Mouse (Mus musculus): ENCODE data around the gene Dtd2. TPM values are rescaled to one million over a fixed set of nuclear protein-coding genes. Genes with fewer than 3 reads are reported as not detected.

Gene Dtd2
- total and polyA plus RNA-seq, 3 experiments: 12.1 to 31.5 (median 12.8) TPM

DNA sequence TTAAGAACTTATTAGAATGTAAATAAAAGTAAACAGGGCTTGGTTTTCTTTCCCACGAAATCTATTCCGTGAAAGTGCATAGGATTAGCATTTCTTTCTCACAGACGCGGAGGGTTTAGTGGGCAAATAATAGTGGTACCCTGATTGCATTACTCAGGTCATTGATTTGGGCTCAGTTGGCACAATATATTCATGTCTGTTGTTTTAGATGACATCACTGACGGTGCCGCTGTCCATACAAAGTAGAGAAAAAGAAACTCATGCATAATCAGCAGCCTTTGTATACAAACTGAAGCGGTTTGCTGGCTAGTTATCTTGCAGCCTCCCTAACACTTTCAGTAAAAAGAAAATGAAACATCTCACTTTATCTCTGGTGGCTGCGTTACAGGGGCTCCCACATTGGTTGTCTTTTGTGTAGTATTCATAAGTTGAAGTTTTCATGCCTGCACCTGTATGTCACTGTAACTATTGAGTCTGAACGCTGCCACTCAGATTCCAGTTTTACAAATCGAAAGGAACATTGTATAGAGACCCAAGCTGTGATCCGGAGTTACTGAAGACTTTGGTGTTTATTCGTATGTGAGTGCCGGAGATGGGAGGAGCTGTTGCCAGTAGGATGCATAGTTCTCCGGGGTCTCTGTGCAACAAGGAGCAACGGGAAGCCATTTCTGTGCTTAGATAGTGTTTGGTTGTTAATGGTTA lies 3.8 kb upstream of the Dtd2 start:
- DNase-seq (ENCODE audit: low spot score): no peak
- ATAC-seq (ENCODE audit: extremely low read depth, insufficient number of reproducible peaks, low FRiP score, poor library complexity, severe bottlenecking): no peak

DNA sequence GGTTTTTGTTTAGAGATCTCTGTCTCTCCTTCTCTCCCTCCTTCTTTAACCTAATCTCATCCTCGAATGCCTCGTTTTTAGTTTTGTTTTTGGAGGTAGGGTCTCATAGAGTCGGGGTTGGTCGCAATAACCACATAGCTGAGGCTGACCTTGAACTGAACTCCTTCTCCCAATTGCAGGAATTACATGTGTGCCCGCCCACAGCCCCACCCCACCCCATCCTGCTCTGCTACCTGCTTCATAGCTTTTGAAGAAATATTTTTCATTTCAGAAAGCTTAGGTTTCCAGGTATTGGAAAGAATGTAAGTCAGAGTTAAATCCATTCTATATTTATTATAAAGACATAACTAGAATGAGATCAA lies 313 bp upstream of the Dtd2 start:
- DNase-seq (ENCODE audit: low spot score) (no peak), ATAC-seq (ENCODE audit: extremely low read depth, insufficient number of reproducible peaks, low FRiP score, poor library complexity, severe bottlenecking) (peak; percentile 15; the same call in 1 of the 2 replicates)
- H3K9me3 ChIP-seq (replicated peaks): no peaks in the 10 kb centered on the region
- H3K4me3 ChIP-seq (ENCODE audit: low read depth, low read length): peak overlapping the region; percentile 77
- H3K36me3 ChIP-seq (replicated peaks): peaks cover 28% of the 10 kb centered on the region
- TF ChIP-seq GATA2 (IDR thresholded peaks at IDR 0.05; ENCODE audit: borderline replicate concordance, low read depth, low read length) (no peak), TAL1 (conservative IDR thresholded peaks at IDR 0.05; ENCODE audit: low read depth, low read length) (no peak), POLR2AphosphoS5 (IDR thresholded peaks at IDR 0.05; ENCODE audit: insufficient replicate concordance, low read depth, low read length) (no peak), GATA1 (IDR thresholded peaks at IDR 0.05; ENCODE audit: borderline replicate concordance, low read length) (no peak), CTCF (IDR thresholded peaks at IDR 0.05; ENCODE audit: low read depth, low read length) (no peak)
- peaks cover 25% of the 10 kb centered on the region for H3K4me1 ChIP-seq (ENCODE audit: insufficient read depth, low read depth, low read length)
- peaks cover 8% of the 10 kb centered on the region for H3K27me3 ChIP-seq (ENCODE audit: insufficient read depth, low read length)

More for the DNA sequence above, 3.8 kb upstream of the Dtd2 start:
- H3K4me1 ChIP-seq (ENCODE audit: insufficient read depth, low read depth, low read length): peaks cover 9% of the 10 kb centered on the region
- no peaks in the 10 kb centered on the region for H3K9me3 ChIP-seq (replicated peaks)
- TF ChIP-seq CTCF (IDR thresholded peaks at IDR 0.05; ENCODE audit: low read depth, low read length) (no peak), GATA1 (IDR thresholded peaks at IDR 0.05; ENCODE audit: borderline replicate concordance, low read length) (no peak), TAL1 (conservative IDR thresholded peaks at IDR 0.05; ENCODE audit: low read depth, low read length) (no peak), GATA2 (IDR thresholded peaks at IDR 0.05; ENCODE audit: borderline replicate concordance, low read depth, low read length) (no peak), POLR2AphosphoS5 (IDR thresholded peaks at IDR 0.05; ENCODE audit: insufficient replicate concordance, low read depth, low read length) (no peak)
- no peak overlapping the region for H3K4me3 ChIP-seq (ENCODE audit: low read depth, low read length)
- no peaks in the 10 kb centered on the region for H3K36me3 ChIP-seq (replicated peaks)
- H3K27me3 ChIP-seq (ENCODE audit: insufficient read depth, low read length): peaks cover 8% of the 10 kb centered on the region

DNA sequence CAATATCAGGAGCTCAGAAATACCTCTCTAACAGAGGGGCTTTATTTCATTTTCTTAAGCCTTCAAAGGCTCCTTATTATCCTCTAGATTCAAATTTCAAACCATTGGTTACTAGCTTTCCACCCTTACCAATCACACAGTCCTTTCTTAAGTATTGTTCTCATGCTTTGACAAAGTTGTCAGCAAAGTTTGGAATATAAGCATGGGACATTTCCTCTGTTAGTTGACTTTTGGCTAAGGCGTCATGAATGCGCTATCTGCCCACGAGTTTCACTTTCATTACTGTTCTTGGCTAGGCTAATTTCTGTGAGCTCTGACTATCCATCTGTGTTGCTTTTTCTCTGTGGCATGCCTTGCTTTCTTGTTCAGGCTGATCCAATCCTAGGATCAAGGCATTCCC lies 3.6 kb downstream of the Dtd2 start:
- DNase-seq (ENCODE audit: low spot score) (no peak), ATAC-seq (ENCODE audit: extremely low read depth, insufficient number of reproducible peaks, low FRiP score, poor library complexity, severe bottlenecking) (no peak)
- H3K36me3 ChIP-seq (replicated peaks): peaks cover 60% of the 10 kb centered on the region
- H3K4me1 ChIP-seq (ENCODE audit: insufficient read depth, low read depth, low read length): peaks cover 36% of the 10 kb centered on the region
- H3K9me3 ChIP-seq (replicated peaks): no peaks in the 10 kb centered on the region
- no peaks in the 10 kb centered on the region for H3K27me3 ChIP-seq (ENCODE audit: insufficient read depth, low read length)
- no peak overlapping the region for H3K4me3 ChIP-seq (ENCODE audit: low read depth, low read length)
- no peak for TF ChIP-seq CTCF (IDR thresholded peaks at IDR 0.05; ENCODE audit: low read depth, low read length)
- no peak for TF ChIP-seq TAL1 (conservative IDR thresholded peaks at IDR 0.05; ENCODE audit: low read depth, low read length)
- no peak for TF ChIP-seq GATA1 (IDR thresholded peaks at IDR 0.05; ENCODE audit: borderline replicate concordance, low read length)
- TF ChIP-seq GATA2 (IDR thresholded peaks at IDR 0.05; ENCODE audit: borderline replicate concordance, low read depth, low read length): no peak
- TF ChIP-seq POLR2AphosphoS5 (IDR thresholded peaks at IDR 0.05; ENCODE audit: insufficient replicate concordance, low read depth, low read length): no peak

DNA sequence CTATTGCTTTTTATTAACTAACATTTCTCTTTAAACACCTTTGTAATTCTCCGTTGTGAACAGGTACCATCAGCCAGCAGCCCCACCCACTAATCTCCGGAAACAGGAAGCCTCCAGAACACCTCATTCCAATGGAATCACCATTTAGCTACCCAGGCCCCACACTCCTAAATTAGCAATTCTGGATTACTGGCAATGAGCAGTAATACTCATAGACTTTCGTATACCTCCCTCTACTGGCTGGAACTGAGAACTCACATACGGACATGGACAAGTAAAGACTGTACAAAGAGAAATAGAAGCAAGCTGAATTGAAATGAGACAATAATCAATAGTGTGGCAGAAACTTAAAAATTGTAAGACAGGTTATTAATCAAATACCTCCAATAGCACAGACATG lies 4.8 kb downstream of the Dtd2 start:
- Histone ChIP-seq H3K4me3 (ENCODE audit: low read depth, low read length) (no peak overlapping the region), H3K9me3 (replicated peaks) (no peaks in the 10 kb centered on the region), H3K4me1 (ENCODE audit: insufficient read depth, low read depth, low read length) (peaks cover 34% of the 10 kb centered on the region), H3K36me3 (replicated peaks) (peaks cover 72% of the 10 kb centered on the region), H3K27me3 (ENCODE audit: insufficient read depth, low read length) (no peaks in the 10 kb centered on the region)
- DNase-seq (ENCODE audit: low spot score): peak; percentile 41
- no peak for TF ChIP-seq TAL1 (conservative IDR thresholded peaks at IDR 0.05; ENCODE audit: low read depth, low read length)
- peak; percentile 38; the same call in 1 of the 2 replicates for ATAC-seq (ENCODE audit: extremely low read depth, insufficient number of reproducible peaks, low FRiP score, poor library complexity, severe bottlenecking)

DNA sequence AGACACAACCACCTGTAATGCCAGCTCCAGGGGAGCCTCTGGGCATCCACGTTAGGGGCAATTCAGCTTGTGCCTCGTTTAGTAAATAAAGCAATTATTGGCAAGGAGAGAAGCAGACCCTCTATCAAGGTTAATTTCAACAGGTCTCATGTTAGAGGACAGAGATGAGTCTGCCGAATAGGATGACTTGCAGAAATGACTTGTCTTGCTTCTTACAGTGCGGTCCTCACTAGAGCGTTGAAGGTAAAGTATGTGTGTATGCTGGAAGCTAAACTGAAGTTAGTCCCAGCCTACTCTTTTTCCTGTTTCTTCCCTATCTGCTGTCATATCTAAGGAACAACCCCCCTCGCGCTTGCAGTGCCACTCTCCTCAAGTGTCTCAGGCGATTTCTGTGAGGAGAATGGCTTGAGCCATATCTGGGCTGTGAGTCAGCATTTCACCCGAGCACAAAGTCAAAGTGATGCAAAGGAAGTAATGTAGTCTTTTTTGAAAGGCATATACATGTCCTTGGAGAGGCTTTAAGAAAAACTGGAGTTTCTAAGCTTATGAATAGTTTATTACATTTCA lies 7.9 kb downstream of the Dtd2 start:
- Histone ChIP-seq H3K4me1 (ENCODE audit: insufficient read depth, low read depth, low read length) (peaks cover 15% of the 10 kb centered on the region), H3K36me3 (replicated peaks) (peaks cover 84% of the 10 kb centered on the region), H3K4me3 (ENCODE audit: low read depth, low read length) (no peak overlapping the region), H3K27me3 (ENCODE audit: insufficient read depth, low read length) (no peaks in the 10 kb centered on the region), H3K9me3 (replicated peaks) (no peaks in the 10 kb centered on the region)
- DNase-seq (ENCODE audit: low spot score) (no peak), ATAC-seq (ENCODE audit: extremely low read depth, insufficient number of reproducible peaks, low FRiP score, poor library complexity, severe bottlenecking) (peak; percentile 35; the same call in 1 of the 2 replicates)
- no peak for TF ChIP-seq GATA1 (IDR thresholded peaks at IDR 0.05; ENCODE audit: borderline replicate concordance, low read length)
- TF ChIP-seq POLR2AphosphoS5 (IDR thresholded peaks at IDR 0.05; ENCODE audit: insufficient replicate concordance, low read depth, low read length): no peak
- no peak for TF ChIP-seq TAL1 (conservative IDR thresholded peaks at IDR 0.05; ENCODE audit: low read depth, low read length)
- TF ChIP-seq CTCF (IDR thresholded peaks at IDR 0.05; ENCODE audit: low read depth, low read length): no peak
- no peak for TF ChIP-seq GATA2 (IDR thresholded peaks at IDR 0.05; ENCODE audit: borderline replicate concordance, low read depth, low read length)

DNA sequence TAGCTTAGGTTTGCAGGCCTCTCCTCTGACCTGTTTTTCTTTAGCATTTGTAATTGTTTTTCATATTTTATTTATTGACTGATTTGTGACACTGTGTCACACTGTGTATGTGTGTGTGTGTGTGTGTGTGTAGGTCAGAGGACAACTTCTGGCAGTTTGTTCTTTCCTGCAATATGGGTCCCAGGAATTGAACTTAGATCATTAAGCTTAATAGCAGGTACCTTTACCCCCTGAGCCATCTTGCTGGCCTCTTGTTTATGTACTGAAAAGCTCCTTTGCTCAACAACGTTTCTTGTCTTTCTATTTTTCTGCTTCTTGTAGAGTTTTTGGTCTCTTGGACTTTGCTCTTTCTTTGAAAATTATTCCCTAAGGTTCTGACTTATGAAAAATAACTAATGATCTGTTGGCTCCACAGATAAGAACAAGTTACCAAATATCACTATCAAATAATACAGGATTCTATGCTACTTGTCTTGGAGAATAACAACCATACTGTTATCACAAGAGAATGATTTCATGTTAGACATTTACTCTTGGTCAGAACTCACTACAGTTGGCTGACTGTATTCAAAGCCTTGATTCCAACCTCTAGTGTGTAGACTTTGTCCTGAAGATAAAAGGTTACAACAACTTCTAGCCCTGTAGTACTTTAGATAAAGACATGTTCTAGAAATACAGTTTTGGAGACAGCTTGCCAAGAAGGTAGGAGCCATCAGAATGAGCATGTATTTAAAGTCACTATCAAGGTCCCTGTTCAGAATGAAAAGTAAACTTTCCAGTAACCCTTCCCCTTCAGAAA lies 10.4 kb downstream of the Dtd2 start:
- H3K27me3 ChIP-seq (ENCODE audit: insufficient read depth, low read length): no peaks in the 10 kb centered on the region
- H3K36me3 ChIP-seq (replicated peaks): peaks cover 72% of the 10 kb centered on the region
- H3K4me3 ChIP-seq (ENCODE audit: low read depth, low read length): no peak overlapping the region
- ATAC-seq (ENCODE audit: extremely low read depth, insufficient number of reproducible peaks, low FRiP score, poor library complexity, severe bottlenecking) (no peak), DNase-seq (ENCODE audit: low spot score) (no peak)
- no peaks in the 10 kb centered on the region for H3K9me3 ChIP-seq (replicated peaks)
- peaks cover 14% of the 10 kb centered on the region for H3K4me1 ChIP-seq (ENCODE audit: insufficient read depth, low read depth, low read length)
- TF ChIP-seq GATA2 (IDR thresholded peaks at IDR 0.05; ENCODE audit: borderline replicate concordance, low read depth, low read length): no peak
- no peak for TF ChIP-seq CTCF (IDR thresholded peaks at IDR 0.05; ENCODE audit: low read depth, low read length)
- TF ChIP-seq GATA1 (IDR thresholded peaks at IDR 0.05; ENCODE audit: borderline replicate concordance, low read length): no peak
- no peak for TF ChIP-seq TAL1 (conservative IDR thresholded peaks at IDR 0.05; ENCODE audit: low read depth, low read length)
- TF ChIP-seq POLR2AphosphoS5 (IDR thresholded peaks at IDR 0.05; ENCODE audit: insufficient replicate concordance, low read depth, low read length): no peak
